Mouse (Mus musculus) R1 (cell line): ENCODE measurements around the gene Stxbp1.

Experiments
- DNase-seq: peaks from one replicate; pipeline ENCODE4 v3.0.0-alpha.2; 2018; ENCODE audit warnings: low read depth, low spot score

Stxbp1 gene

GRCm38 (mm10) chr2:32756674-32757055, 90.4 kb downstream of the Stxbp1 start:
- no peak for DNase-seq

DNA sequence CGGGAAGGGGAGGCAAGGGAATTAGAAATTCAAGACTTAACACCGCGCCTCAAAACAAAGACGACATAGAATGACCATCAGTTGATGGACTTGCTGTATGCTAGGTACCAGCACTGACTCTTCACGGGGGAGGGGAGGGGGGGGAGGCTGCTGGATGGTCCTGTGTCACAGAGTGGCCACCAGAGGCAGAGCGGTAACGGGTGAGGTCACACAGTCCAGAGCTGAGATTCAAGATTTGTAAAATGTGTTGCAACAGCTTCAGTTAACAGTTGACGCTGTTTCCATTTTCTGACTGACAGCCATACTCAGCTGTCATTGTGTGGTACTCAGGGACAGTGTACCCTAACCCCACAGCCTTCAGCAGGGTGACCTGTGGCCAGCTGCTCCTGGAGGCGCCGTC, 94.9 kb downstream of the Stxbp1 start:
- DNase-seq: no peak

- no peak for DNase-seq
Measured at GRCm38 (mm10) chr2:32751665-32752033, 95.4 kb downstream of the Stxbp1 start.

- peak; percentile 87 for DNase-seq
Measured at GRCm38 (mm10) chr2:32750887-32751664, 96.0 kb downstream of the Stxbp1 start.

GRCm38 (mm10) chr2:32750199-32750598, 96.8 kb downstream of the Stxbp1 start:
- peak; percentile 54 for DNase-seq

- DNase-seq: no peak
Measured at GRCm38 (mm10) chr2:32749082-32749481, 98.0 kb downstream of the Stxbp1 start.

DNA sequence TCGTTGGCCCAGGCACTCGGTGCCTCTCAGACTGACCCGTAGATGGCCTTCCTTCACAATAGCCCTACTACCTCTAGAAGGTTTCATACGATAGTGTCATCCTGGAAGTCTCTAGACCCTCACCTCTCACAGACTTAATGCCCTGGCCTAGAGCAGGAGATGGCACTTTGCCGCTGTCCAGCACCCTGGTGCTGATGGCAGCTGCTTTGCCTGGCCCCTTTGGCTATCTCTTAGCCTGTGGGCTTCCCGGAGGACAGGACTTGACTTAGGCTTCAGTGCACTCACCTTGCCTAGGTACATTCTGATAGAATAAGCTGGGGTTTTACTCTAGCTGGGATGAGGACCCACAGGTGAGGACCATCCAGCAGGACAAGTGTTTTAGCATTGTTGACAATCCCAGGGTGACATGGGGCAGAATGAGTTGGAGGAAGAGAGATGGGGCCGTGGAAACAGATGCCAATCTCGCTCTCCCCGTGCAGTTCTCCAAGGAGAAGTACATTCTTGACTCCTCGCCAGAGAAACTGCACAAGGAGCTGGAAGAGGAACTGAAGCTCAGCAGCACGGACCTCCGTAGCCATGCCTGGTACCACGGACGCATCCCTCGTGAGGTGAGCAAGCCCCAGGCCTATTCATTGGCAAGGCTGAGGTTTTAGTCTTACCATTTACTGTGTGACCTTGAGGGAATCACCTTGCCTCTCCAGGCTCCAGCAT, 102.6 kb downstream of the Stxbp1 start:
- no peak for DNase-seq

GRCm38 (mm10) chr2:32742173-32742531, 104.9 kb downstream of the Stxbp1 start:
- peak; percentile 51 for DNase-seq

DNA sequence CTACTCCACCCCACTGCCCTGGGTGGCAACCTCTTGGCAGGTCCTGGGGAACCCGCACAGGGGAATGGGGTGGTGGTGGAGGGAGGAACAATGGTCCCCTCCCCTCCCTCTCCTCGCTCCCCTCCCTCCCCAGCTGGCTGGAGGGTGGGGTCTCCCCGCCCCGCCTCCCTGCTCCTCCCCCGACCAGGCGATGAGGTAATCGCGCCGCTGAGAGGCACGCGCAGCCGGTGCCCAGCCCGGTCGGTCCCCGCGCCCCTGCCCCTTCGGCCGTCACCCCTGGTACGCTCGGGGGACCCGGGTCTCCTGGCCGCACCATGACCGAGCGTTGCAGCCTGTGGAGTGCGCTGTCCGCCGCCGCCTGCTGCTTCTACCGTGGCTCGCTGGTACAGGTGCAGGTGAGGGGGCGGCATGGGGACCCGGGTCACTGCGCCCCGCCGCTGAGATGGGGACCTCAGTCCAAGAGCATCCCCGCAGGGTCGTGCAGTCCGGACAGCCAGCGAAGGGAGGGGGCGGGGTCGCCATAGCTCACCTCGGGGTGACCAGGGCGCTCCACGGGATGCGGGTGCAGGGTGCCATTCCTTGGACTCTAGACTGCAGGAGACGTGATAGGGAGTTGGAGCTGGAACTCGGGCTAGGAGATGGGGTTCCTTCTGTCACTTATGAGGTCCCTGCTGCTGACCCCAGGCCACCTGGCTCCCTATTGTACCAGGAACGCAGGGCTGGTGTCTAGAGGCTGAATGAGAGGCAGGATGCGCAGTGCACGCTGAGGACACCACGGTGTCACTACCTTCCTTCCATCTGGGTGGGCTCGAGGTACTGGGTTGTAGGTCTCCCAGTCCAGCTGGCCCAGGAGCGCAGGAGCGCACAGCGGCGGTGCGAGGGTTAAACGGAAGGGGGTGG, 105.5 kb downstream of the Stxbp1 start:
- DNase-seq: peak; percentile 62

- DNase-seq: no peak
Measured at GRCm38 (mm10) chr2:32740916-32741272, 106.2 kb downstream of the Stxbp1 start, which contains the start of gene 6330409D20Rik. Gene 6330409D20Rik, minus strand, starts transcription at chr2:32741016.

DNA sequence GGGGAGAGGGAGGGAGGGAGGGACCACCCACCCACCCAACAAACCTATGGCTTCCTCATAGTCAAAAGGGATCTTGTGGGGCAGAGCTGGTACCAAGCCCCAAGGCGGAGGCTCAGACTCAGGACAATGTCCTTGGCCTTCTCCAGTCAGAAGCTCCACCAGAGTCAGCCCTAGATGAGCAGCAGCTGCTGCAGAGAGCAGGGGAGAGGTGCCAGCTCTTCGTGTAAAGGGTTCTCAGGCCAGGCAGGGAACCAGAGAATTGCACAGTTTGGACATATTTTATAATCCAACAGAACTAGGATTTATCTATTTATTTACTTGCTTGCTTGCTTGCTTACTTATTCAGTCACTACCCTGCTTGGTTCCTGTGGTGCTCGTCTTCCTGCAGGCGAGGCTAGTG, 107.7 kb downstream of the Stxbp1 start:
- DNase-seq: no peak
